In genomic region chr8:117881414-117881973, GRCm38 (mm10) we compare ENCODE assay signal across 19 mouse cellular contexts.
"Had no signal": no experiment of that assay in that cellular context is flagged by ENCODE, and none has a peak within 500 bp of the region (broad histone marks: within the 10 kb centered on the region; RNA-seq: fewer than 3 reads in every experiment).

No protein-coding gene starts in this region.

- H3K4me3 ChIP-seq: layer of hippocampus, adult 2 months; left cerebral cortex, adult 2 months; limb, embryonic 12.5 days; liver, embryonic 13.5 days; megakaryocyte, embryonic 14.5 days; midbrain, embryonic 15.5 days; neural tube, embryonic 12.5 days had no signal

- H3K27me3 ChIP-seq: limb, embryonic 12.5 days; liver, embryonic 13.5 days; megakaryocyte, embryonic 14.5 days; midbrain, embryonic 15.5 days; neural tube, embryonic 12.5 days had no signal

- H3K27ac ChIP-seq: layer of hippocampus, adult 2 months; left cerebral cortex, adult 2 months; limb, embryonic 12.5 days; liver, embryonic 13.5 days; macrophage; midbrain, embryonic 15.5 days; neural tube, embryonic 12.5 days had no signal

- H3K4me1 ChIP-seq: limb, embryonic 12.5 days; liver, embryonic 13.5 days; megakaryocyte, embryonic 14.5 days; midbrain, embryonic 15.5 days; neural tube, embryonic 12.5 days had no signal

- ATAC-seq: liver, postnatal 0 days; midbrain, embryonic 15.5 days had no signal

- H3K9ac ChIP-seq: limb, embryonic 12.5 days; liver, embryonic 13.5 days; liver, postnatal 0 days; midbrain, embryonic 15.5 days; neural tube, embryonic 12.5 days had no signal

- H3K36me3 ChIP-seq: limb, embryonic 12.5 days; liver, embryonic 13.5 days; midbrain, embryonic 15.5 days; neural tube, embryonic 12.5 days had no signal

- H3K4me2 ChIP-seq: limb, embryonic 12.5 days; liver, embryonic 13.5 days; midbrain, embryonic 11.5 days; midbrain, embryonic 15.5 days; neural tube, embryonic 12.5 days had no signal

- DNase-seq: kidney, adult 18-20 months; kidney, postnatal 10 days; kidney, postnatal 4 days; liver; liver, embryonic 13.5 days; liver, postnatal 0 days; lung, postnatal 10 days; retina, postnatal 1 day; right cerebral cortex, postnatal 25 days; thymus, adult 18-20 months; thymus, postnatal 14 days had no signal

- H3K9me3 ChIP-seq: liver, embryonic 13.5 days; midbrain, embryonic 15.5 days; neural tube, embryonic 12.5 days had no signal
